Mouse (Mus musculus) CH12.LX (cell line): ENCODE measurements around the gene Flywch2. TPM values are rescaled to one million over a fixed set of nuclear protein-coding genes. Genes with fewer than 3 reads are reported as not detected.

Experiments used
- DNase-seq: peaks from one replicate; pipeline ENCODE4 v3.0.0-alpha.2; 2013; ENCODE audit errors: extremely low read depth
- H3K27ac ChIP-seq: 2 replicates; pipeline ENCODE4 v1.5.1; 2012; ENCODE audit warnings: low read depth, mild to moderate bottlenecking, control low read depth, moderate library complexity; ENCODE audit not compliant: insufficient read depth
- H3K27me3 ChIP-seq: replicated peaks from 2 replicates; pipeline ENCODE3; 2012; ENCODE audit warnings: inconsistent platforms
- H3K36me3 ChIP-seq, 2 experiments: replicated peaks in 1 of 2; 2 replicates each; pipeline versions ENCODE3 to v1.6.1; 2012; ENCODE audit warnings: inconsistent platforms in 1 of 2, low read length in 1 of 2, mild to moderate bottlenecking in 1 of 2, mixed read lengths in 1 of 2, moderate library complexity in 1 of 2; ENCODE audit not compliant: control insufficient read depth in 1 of 2, insufficient read depth in 1 of 2
- H3K4me1 ChIP-seq, 2 experiments: 2 replicates each; pipeline ENCODE4 v1.6.1; 2012; ENCODE audit warnings: inconsistent platforms in 1 of 2, moderate library complexity in 1 of 2; ENCODE audit not compliant: insufficient read depth in 2 of 2, control insufficient read depth in 1 of 2
- H3K4me2 ChIP-seq: 2 replicates; pipeline ENCODE4 v1.6.1; 2012; ENCODE audit warnings: low read depth, mild to moderate bottlenecking, control low read depth; ENCODE audit not compliant: poor library complexity, insufficient read depth, severe bottlenecking
- H3K4me3 ChIP-seq, 3 experiments: fragments of 150-350 bp in 1 of 3; sonication (generic) in 1 of 3; replicated peaks in 1 of 3; 2 replicates each; pipeline versions ENCODE3 to v1.5.1; 2011 to 2012; ENCODE audit warnings: low read depth in 2 of 3, low read length in 2 of 3, mild to moderate bottlenecking in 2 of 3, moderate library complexity in 2 of 3, control low read depth in 1 of 3, improper control_type of control experiment in 1 of 3, inconsistent platforms in 1 of 3, mixed read lengths in 1 of 3; ENCODE audit not compliant: poor library complexity in 1 of 3
- H3K79me2 ChIP-seq: replicated peaks from 2 replicates; pipeline ENCODE4 v1.6.1; 2012; ENCODE audit warnings: mild to moderate bottlenecking, moderate library complexity; ENCODE audit not compliant: control insufficient read depth, poor library complexity, insufficient read depth, severe bottlenecking; ENCODE audit errors: extremely low read depth
- H3K9ac ChIP-seq: 2 replicates; pipeline ENCODE4 v1.6.1; 2012; ENCODE audit warnings: low read depth, mild to moderate bottlenecking, control low read depth, moderate library complexity; ENCODE audit not compliant: insufficient read depth
- H3K9me3 ChIP-seq: replicated peaks from 2 replicates; pipeline ENCODE3; 2012; ENCODE audit warnings: low read length, inconsistent platforms, mixed read lengths
- BHLHE40 ChIP-seq: IDR thresholded peaks from 2 replicates; pipeline ENCODE4 v1.6.1; 2011; ENCODE audit warnings: mild to moderate bottlenecking, low read depth, low read length, improper control_type of control experiment
- CHD2 ChIP-seq: IDR thresholded peaks from 2 replicates; pipeline ENCODE4 v1.6.1; 2011; ENCODE audit warnings: low read length, improper control_type of control experiment
- ELF1 ChIP-seq: IDR thresholded peaks from 2 replicates; pipeline ENCODE4 v1.6.1; 2014; ENCODE audit warnings: low read depth, mild to moderate bottlenecking, inconsistent platforms, low read length, improper control_type of control experiment
- ETS1 ChIP-seq: conservative IDR thresholded peaks from 2 replicates; pipeline ENCODE4 v1.6.1; 2012; ENCODE audit warnings: low read depth, mild to moderate bottlenecking, inconsistent platforms, low read length, improper control_type of control experiment, moderate library complexity
- HCFC1 ChIP-seq: IDR thresholded peaks from 2 replicates; pipeline ENCODE4 v1.6.1; 2012; ENCODE audit warnings: low read depth, mild to moderate bottlenecking, inconsistent platforms, low read length, improper control_type of control experiment
- IRF4 ChIP-seq: IDR thresholded peaks from 2 replicates; pipeline ENCODE4 v1.6.1; 2014; ENCODE audit warnings: low read depth, mild to moderate bottlenecking, inconsistent platforms, low read length, improper control_type of control experiment
- JUN ChIP-seq: IDR thresholded peaks from 2 replicates; pipeline ENCODE4 v1.6.1; 2011; ENCODE audit warnings: low read depth, mild to moderate bottlenecking, low read length, improper control_type of control experiment, moderate library complexity; ENCODE audit not compliant: insufficient read depth
- KAT2A ChIP-seq: IDR thresholded peaks from 2 replicates; pipeline ENCODE4 v1.6.1; 2012; ENCODE audit warnings: low read length, improper control_type of control experiment, inconsistent platforms; ENCODE audit not compliant: insufficient replicate concordance
- MAFK ChIP-seq: IDR thresholded peaks from 2 replicates; pipeline ENCODE4 v1.6.1; 2011; ENCODE audit warnings: low read length, improper control_type of control experiment; ENCODE audit not compliant: insufficient replicate concordance
- MAZ ChIP-seq: IDR thresholded peaks from 2 replicates; pipeline ENCODE4 v1.6.1; 2012; ENCODE audit warnings: low read depth, mild to moderate bottlenecking, inconsistent platforms, low read length, improper control_type of control experiment, moderate library complexity
- MEF2A ChIP-seq: IDR thresholded peaks from 2 replicates; pipeline ENCODE4 v1.6.1; 2014; ENCODE audit warnings: low read depth, mild to moderate bottlenecking, inconsistent platforms, low read length, improper control_type of control experiment, borderline replicate concordance
- MXI1 ChIP-seq: IDR thresholded peaks from 2 replicates; pipeline ENCODE4 v1.6.1; 2011; ENCODE audit warnings: mild to moderate bottlenecking, low read depth, low read length, improper control_type of control experiment
- MYC ChIP-seq: IDR thresholded peaks from 2 replicates; pipeline ENCODE4 v1.6.1; 2011; ENCODE audit warnings: low read depth, mild to moderate bottlenecking, improper control_type of control experiment, low read length
- NRF1 ChIP-seq: IDR thresholded peaks from 2 replicates; pipeline ENCODE4 v1.6.1; 2014; ENCODE audit warnings: low read depth, mild to moderate bottlenecking, inconsistent platforms, low read length, improper control_type of control experiment, moderate library complexity
- PAX5 ChIP-seq: IDR thresholded peaks from 2 replicates; pipeline ENCODE4 v1.6.1; 2012; ENCODE audit warnings: low read length, inconsistent platforms, mixed read lengths
- POLR2A ChIP-seq: IDR thresholded peaks from 2 replicates; pipeline ENCODE4 v1.6.1; 2011; ENCODE audit warnings: low read depth, mild to moderate bottlenecking, improper control_type of control experiment, low read length
- POLR2AphosphoS2 ChIP-seq: IDR thresholded peaks from 2 replicates; pipeline ENCODE4 v1.6.1; 2011; ENCODE audit warnings: low read depth, low read length, improper control_type of control experiment
- RCOR1 ChIP-seq: conservative IDR thresholded peaks from 2 replicates; pipeline ENCODE4 v1.6.1; 2012; ENCODE audit warnings: low read depth, mild to moderate bottlenecking, inconsistent platforms, low read length, improper control_type of control experiment
- SIN3A ChIP-seq: IDR thresholded peaks from 2 replicates; pipeline ENCODE4 v1.6.1; 2012; ENCODE audit warnings: low read length, improper control_type of control experiment, inconsistent platforms
- TBP ChIP-seq: conservative IDR thresholded peaks from 2 replicates; pipeline ENCODE4 v1.6.1; 2011; ENCODE audit warnings: low read depth, low read length, improper control_type of control experiment
- TCF12 ChIP-seq: IDR thresholded peaks from 2 replicates; pipeline ENCODE4 v1.6.1; 2014; ENCODE audit warnings: low read depth, mild to moderate bottlenecking, inconsistent platforms, low read length, improper control_type of control experiment
- USF1 ChIP-seq: IDR thresholded peaks from 2 replicates; pipeline ENCODE4 v1.6.1; 2014; ENCODE audit warnings: low read depth, mild to moderate bottlenecking, inconsistent platforms, low read length, improper control_type of control experiment
- USF2 ChIP-seq: conservative IDR thresholded peaks from 2 replicates; pipeline ENCODE4 v1.6.1; 2011; ENCODE audit warnings: low read depth, low read length, improper control_type of control experiment
- ZC3H11A ChIP-seq: IDR thresholded peaks from 2 replicates; pipeline ENCODE4 v1.6.1; 2012; ENCODE audit warnings: low read depth, mild to moderate bottlenecking, inconsistent platforms, low read length, improper control_type of control experiment
- dilution Hi-C: fragments of 300-500 bp; cut with MboI; formaldehyde crosslinking; loops from 2 replicates; pipeline ENCODE4 v1.14.3; 2020; ENCODE audit warnings: low sequenced_read_pairs; ENCODE audit not compliant: extremely low pct_unique_long_range_greater_than_20kb, extremely low pct_ligation_motif_present
- in situ Hi-C: fragments of 300-500 bp; cut with MboI; formaldehyde crosslinking; loops from 3 replicates; pipeline ENCODE4 v1.14.3; 2019; ENCODE audit warnings: low sequenced_read_pairs, low pct_ligation_motif_present, low pct_unique_long_range_greater_than_20kb, mixed read lengths
- polyA plus RNA-seq: library from polyadenylated mRNA; unstranded; fragments of >175 nt; gene quantifications from 2 replicates; pipeline ENCODE4 v1.2.1, GENCODE M21; 2012; ENCODE audit warnings: low read depth; ENCODE audit not compliant: insufficient read length
- total RNA-seq, 2 experiments: library from RNA; depleted of rRNA; stranded (reverse); fragments of 300-350 nt in 1 of 2; fragments of >200 nt in 1 of 2; gene quantifications; 2 replicates each; pipeline ENCODE4 v1.2.3; 2012 to 2014

The Flywch2 gene
- total and polyA plus RNA-seq, 3 experiments: not detected

- TF ChIP-seq ZC3H11A: no peak
- no peak for TF ChIP-seq BHLHE40
- TF ChIP-seq IRF4: no peak
- TF ChIP-seq MYC: no peak
- TF ChIP-seq RCOR1: no peak
- peak; percentile 41; the same call in 1 of the 2 replicates for TF ChIP-seq MXI1
- TF ChIP-seq JUN: no peak
- no peak for TF ChIP-seq KAT2A
- no peak for TF ChIP-seq HCFC1
These were observed 21.0 kb upstream of the Flywch2 start (continued) for GRCm38 (mm10) chr17:23806867-23807266.

DNA sequence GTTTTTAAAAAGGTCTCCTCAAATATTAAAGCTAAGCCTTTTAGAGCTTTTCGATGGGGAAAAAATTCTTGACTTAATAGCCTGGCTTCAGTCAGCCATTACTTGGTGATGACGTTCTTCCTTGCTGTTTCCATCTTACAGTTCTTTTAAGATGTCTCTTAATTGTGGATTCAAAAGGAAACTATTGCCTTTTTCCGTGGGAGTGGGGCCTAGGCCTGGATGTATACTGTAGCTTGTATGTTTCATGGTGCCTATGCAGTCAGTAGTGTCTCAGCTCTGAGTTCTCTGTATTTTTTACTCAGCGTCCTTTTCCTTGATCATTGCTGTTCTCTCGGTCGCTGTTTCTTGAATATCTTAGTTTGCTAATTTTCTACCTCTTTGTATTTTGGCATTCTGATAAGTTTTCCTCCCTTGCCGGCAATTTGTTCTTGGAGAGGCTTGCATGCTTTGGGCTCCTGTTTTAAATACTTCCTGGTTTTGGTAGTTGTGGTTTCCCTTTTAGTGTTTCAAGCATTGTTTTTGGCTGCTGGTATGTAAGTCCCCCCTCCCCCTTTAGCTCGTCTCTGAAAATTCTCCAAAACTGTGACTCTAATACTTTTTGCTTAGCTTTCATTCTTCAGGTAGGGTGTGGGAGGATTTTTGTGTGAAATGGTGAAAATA lies 18.7 kb upstream of the Flywch2 start:
- H3K9me3 ChIP-seq: no peaks in the 10 kb centered on the region
- H3K9ac ChIP-seq: peak overlapping the region; percentile 88
- peak; percentile 45 for DNase-seq
- peaks cover 0 to 20% of the 10 kb centered on the region in 2 experiments; a peak in 2 of 4 replicates for H3K4me1 ChIP-seq
- peaks cover 19 to 32% of the 10 kb centered on the region in 2 experiments for H3K36me3 ChIP-seq
- in situ Hi-C loops (loop anchor here (5.0 kb wide), 1 partner anchor 32 kb away; the partner anchor contains the start of gene Flywch1), dilution Hi-C loops (no loop called here)
- peak overlapping the region; percentile 84 to 95 (median 85) for H3K4me3 ChIP-seq
- peaks cover 62% of the 10 kb centered on the region for H3K79me2 ChIP-seq
- peak overlapping the region; percentile 94; the same call in 1 of the 2 replicates for H3K27ac ChIP-seq
- no peaks in the 10 kb centered on the region for H3K27me3 ChIP-seq
- TF ChIP-seq MAFK (0 out of 2 replicates have a peak, but pooled peaks have one; percentile 26), ELF1 (peak; percentile 68), KAT2A (no peak), POLR2AphosphoS2 (0 out of 2 replicates have a peak, but pooled peaks have one; percentile 15), TCF12 (no peak), MXI1 (peak; percentile 78), SIN3A (peak; percentile 62; the same call in 1 of the 2 replicates)
- peak overlapping the region; percentile 87 for H3K4me2 ChIP-seq

DNA sequence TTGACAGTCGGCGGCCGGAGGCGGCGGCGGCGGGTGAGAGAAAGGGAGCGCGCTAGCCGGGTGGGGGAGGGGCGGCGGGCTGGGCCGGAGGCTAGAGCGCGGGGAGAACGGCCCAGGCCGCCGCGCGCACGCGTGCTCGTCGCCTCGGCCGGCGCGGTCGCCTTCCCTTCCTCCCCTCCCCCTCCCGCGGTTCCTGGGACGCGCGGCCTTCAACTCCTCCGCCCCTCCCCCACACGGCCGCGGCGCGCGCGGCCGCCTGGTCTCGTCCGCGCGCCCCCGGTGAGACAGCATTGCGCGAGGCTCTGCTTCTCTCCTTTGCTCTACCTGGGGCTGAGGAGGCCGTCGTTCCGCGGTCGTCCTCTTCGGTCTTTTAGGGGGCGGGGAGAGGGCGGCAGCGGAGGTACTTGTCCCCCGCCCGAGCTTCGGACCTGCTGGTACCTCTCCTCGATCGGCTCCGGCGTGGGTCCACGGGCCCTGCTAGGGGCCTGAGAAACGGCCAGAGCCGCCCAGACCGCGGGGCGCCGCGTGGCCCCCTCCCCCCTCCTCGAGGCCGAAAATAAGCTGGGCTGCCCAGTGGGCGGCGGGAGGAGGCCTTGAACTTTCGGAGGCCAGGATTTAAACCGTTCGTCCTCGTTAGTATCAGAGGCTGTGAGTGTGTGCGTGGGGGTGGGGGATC lies 17.6 kb upstream of the Flywch2 start:
- Histone ChIP-seq H3K4me3 (peak overlapping the region; percentile 84 to 95 (median 85)), H3K27ac (peak overlapping the region; percentile 94), H3K4me2 (no peak overlapping the region), H3K9ac (peak overlapping the region; percentile 88), H3K79me2 (peaks cover 51% of the 10 kb centered on the region), H3K4me1 (peaks cover 0 to 20% of the 10 kb centered on the region in 2 experiments; a peak in 2 of 4 replicates), H3K36me3 (peaks cover 9 to 22% of the 10 kb centered on the region in 2 experiments), H3K9me3 (no peaks in the 10 kb centered on the region), H3K27me3 (no peaks in the 10 kb centered on the region)
- peak; percentile 84 for DNase-seq
- in situ Hi-C loops: no loop called here
- TF ChIP-seq TBP (no peak), NRF1 (peak; percentile 55; the same call in 1 of the 2 replicates), POLR2A (0 out of 2 replicates have a peak, but pooled peaks have one; percentile 6), ETS1 (no peak), USF1 (no peak), TCF12 (peak; percentile 8; the same call in 1 of the 2 replicates), MEF2A (peak; percentile 56; the same call in 1 of the 2 replicates), SIN3A (no peak), PAX5 (no peak), CHD2 (peak; percentile 94), MAZ (no peak), RCOR1 (no peak), ELF1 (no peak), USF2 (no peak), BHLHE40 (peak; percentile 41; the same call in 1 of the 2 replicates)
- dilution Hi-C loops: no loop called here
